Mouse (Mus musculus) 416B (cell line): ENCODE results near the gene Plcxd3.
"Not testable (repeated sequence)": the region's sequence is repeated elsewhere in the genome, so short reads cannot be mapped to it uniquely, and the experiment has no call there.

ENCODE experiments used
- DNase-seq: peaks from one replicate; pipeline ENCODE4 v3.0.0; 2011; ENCODE audit warnings: low read depth

Plcxd3 gene

DNA sequence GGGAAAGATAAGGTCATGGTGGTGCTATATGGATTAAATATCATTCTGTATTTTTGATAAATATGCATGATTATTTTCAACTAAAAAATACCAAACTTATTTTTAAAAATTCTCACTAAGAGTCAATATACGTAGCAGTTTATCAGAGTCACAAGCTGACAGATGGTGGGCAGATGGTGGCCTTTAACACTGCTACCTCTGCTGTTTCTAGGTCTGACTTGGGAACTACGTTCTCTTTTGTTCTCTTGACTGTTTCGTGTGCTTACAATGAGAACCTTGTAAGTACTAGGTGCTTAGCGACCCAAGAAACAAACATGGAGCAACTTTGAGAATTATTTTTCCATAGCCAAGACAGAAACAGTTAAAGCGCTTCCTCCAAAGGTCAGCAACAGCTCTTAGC, 183.8 kb downstream of the Plcxd3 start:
- no peak for DNase-seq

- DNase-seq = no peak
These were observed 186.2 kb downstream of the Plcxd3 start for GRCm38 (mm10) chr15:4561431-4561970.

- DNase-seq = not testable (repeated sequence)
These were observed 220.2 kb downstream of the Plcxd3 start for GRCm38 (mm10) chr15:4595521-4595920.

- not testable (repeated sequence) for DNase-seq
These were observed 223.4 kb downstream of the Plcxd3 start for GRCm38 (mm10) chr15:4598661-4599060.

DNA sequence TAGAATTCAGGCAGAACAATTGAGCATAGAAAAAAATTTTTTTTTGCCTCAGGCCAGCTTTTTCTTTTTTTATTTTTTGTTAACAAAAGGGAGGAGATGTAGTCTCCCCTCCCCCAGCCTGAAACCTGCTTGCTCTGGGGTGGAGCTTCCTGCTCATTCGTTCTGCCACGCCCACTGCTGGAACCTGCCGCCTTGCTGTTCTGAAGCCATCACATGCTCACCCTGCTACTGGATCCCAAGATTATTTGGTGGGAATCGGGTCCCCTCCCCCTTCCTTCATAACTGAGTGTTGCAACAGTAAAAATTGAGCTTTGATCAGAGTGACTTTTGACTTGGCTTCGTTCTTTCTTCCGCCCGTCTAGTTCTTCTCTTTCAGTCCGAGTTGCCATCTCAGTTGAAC, 224.0 kb downstream of the Plcxd3 start:
- not testable (repeated sequence) for DNase-seq

- DNase-seq = no peak
These were observed 230.3 kb downstream of the Plcxd3 start for GRCm38 (mm10) chr15:4605630-4606029.
